Mouse (Mus musculus) limb, embryonic 14.5 days (tissue): ENCODE results near the gene Kif1a. TPM values are rescaled to one million over a fixed set of nuclear protein-coding genes. Genes with fewer than 3 reads are reported as not detected.

Source experiments
- ATAC-seq: fragments of 200-750 bp; cut with Nextera tagmentation; 2 replicates; pipeline ENCODE4 v1.8.0; 2017; ENCODE audit warnings: low read depth, moderate number of reproducible peaks, moderate TSS enrichment; ENCODE audit not compliant: low FRiP score
- DNase-seq: peaks from one replicate; pipeline ENCODE4 v3.0.0-alpha.2; 2015; ENCODE audit warnings: low spot score
- H3K27ac ChIP-seq: fragments of 300-500 bp; sonication (generic); replicated peaks from 2 replicates; pipeline ENCODE4 v1.5.1; 2014; ENCODE audit warnings: low read depth, mild to moderate bottlenecking, low read length, moderate library complexity, mixed read lengths
- H3K27me3 ChIP-seq: fragments of 300-500 bp; sonication (generic); 2 replicates; pipeline ENCODE4 v1.6.1; 2014; ENCODE audit warnings: low read length, mixed read lengths; ENCODE audit not compliant: control insufficient read depth, insufficient read depth
- H3K36me3 ChIP-seq: fragments of 300-500 bp; sonication (generic); 2 replicates; pipeline ENCODE4 v1.6.1; 2014; ENCODE audit warnings: mild to moderate bottlenecking, low read length, moderate library complexity, mixed read lengths; ENCODE audit not compliant: control insufficient read depth, insufficient read depth
- H3K4me1 ChIP-seq: fragments of 300-500 bp; sonication (generic); 2 replicates; pipeline ENCODE4 v1.6.1; 2014; ENCODE audit warnings: antibody characterized with exemption, low read length, mixed read lengths; ENCODE audit not compliant: control insufficient read depth, insufficient read depth
- H3K4me2 ChIP-seq: fragments of 300-500 bp; sonication (generic); replicated peaks from 2 replicates; pipeline ENCODE4 v1.6.1; 2014; ENCODE audit warnings: low read depth, mild to moderate bottlenecking, low read length, moderate library complexity; ENCODE audit not compliant: severe bottlenecking
- H3K4me3 ChIP-seq: fragments of 300-500 bp; sonication (generic); replicated peaks from 2 replicates; pipeline ENCODE4 v1.5.1; 2014; ENCODE audit warnings: low read length
- H3K9ac ChIP-seq: fragments of 300-500 bp; sonication (generic); 2 replicates; pipeline ENCODE4 v1.6.1; 2014; ENCODE audit warnings: mild to moderate bottlenecking, low read depth, low read length, moderate library complexity; ENCODE audit not compliant: severe bottlenecking
- H3K9me3 ChIP-seq: fragments of 300-500 bp; sonication (generic); 2 replicates; pipeline ENCODE4 v1.6.1; 2016; ENCODE audit warnings: low read length; ENCODE audit not compliant: control insufficient read depth
- POLR2A ChIP-seq: fragments of 200-500 bp; IDR thresholded peaks from 2 replicates; pipeline ENCODE4 v1.8.0; 2012; ENCODE audit warnings: inconsistent platforms, mild to moderate bottlenecking, moderate library complexity, borderline replicate concordance; ENCODE audit not compliant: insufficient read depth, insufficient read length; ENCODE audit errors: extremely low read depth
- WGBS: fragments of 180-500 bp; shearing (Covaris S2); extraction: QIAGEN DNeasy Blood & Tissue Kit; methylation state at CpG from one replicate; pipeline ENCODE4 v1.1.7; 2014; 5-methylcytosine and 5-hydroxymethylcytosine counted together
- polyA plus RNA-seq, 2 experiments: library from polyadenylated mRNA; depleted of rRNA in 1 of 2; stranded (reverse) in 1 of 2; unstranded in 1 of 2; fragments of >200 nt; fragmentation: Nextera tagmentation in 1 of 2; extraction: Ambion mirVana in 1 of 2; gene quantifications; 2 replicates each; pipeline versions ENCODE4 v1.2.1 to v1.2.3; 2012 to 2014

The Kif1a gene
- polyA plus RNA-seq, 2 experiments = 8.1 to 17.5 TPM

DNA sequence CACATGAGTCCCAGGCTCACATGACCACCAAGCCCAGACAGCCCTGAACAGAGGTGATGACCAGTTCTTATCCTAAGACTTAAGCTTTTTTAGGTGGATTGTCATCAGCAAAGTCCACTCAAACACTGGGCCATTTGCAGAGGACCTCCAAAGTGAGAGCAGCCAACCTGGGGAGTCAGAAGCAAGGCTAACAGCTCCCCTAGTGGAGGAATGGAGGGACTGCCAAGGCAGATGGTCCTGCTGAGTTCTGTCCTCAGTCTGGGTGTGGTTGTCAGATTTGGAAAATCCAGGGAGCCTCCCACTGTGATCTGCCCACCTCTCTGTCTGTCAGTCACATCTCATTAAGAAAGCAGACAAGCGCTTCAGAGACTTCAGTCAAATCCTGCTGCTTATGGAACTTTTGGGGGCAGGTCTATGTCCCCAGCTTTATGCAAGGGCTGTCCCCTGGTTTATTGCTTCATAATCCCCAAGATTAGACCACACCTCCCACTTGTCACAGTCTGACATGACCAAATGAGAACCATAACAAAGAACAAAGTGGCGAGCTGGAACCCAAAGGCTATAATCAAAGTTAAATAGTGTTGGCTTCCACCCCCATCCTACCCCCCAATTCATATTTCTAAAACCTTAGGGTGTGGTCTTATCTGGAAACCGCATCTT is 20.7 kb downstream of the Kif1a start:
- Histone ChIP-seq H3K36me3 (peaks cover 3% of the 10 kb centered on the region; the same call in 1 of the 2 replicates), H3K27me3 (no peaks in the 10 kb centered on the region), H3K9ac (no peak overlapping the region), H3K27ac (no peak overlapping the region), H3K4me3 (no peak overlapping the region), H3K4me2 (no peak overlapping the region), H3K9me3 (no peaks in the 10 kb centered on the region), H3K4me1 (peaks cover 8% of the 10 kb centered on the region)
- DNase-seq (peak; percentile 48), ATAC-seq (no peak)
- 68% methylated on average over 3 of the region's 3 CpGs for WGBS
- no peak for TF ChIP-seq POLR2A

GRCm38 (mm10) chr1:93079602-93080001 is 22.1 kb downstream of the Kif1a start:
- no peaks in the 10 kb centered on the region; the same call in 1 of the 2 replicates for H3K4me1 ChIP-seq
- peaks cover 3% of the 10 kb centered on the region; the same call in 1 of the 2 replicates for H3K36me3 ChIP-seq
- no peak overlapping the region for H3K4me2 ChIP-seq
- ATAC-seq = no peak
- no peaks in the 10 kb centered on the region for H3K9me3 ChIP-seq
- 38% methylated on average over 3 of the region's 3 CpGs for WGBS
- H3K27ac ChIP-seq = no peak overlapping the region
- TF ChIP-seq POLR2A = no peak
- H3K9ac ChIP-seq = no peak overlapping the region
- no peak for DNase-seq
- no peak overlapping the region for H3K4me3 ChIP-seq
- no peaks in the 10 kb centered on the region for H3K27me3 ChIP-seq

DNA sequence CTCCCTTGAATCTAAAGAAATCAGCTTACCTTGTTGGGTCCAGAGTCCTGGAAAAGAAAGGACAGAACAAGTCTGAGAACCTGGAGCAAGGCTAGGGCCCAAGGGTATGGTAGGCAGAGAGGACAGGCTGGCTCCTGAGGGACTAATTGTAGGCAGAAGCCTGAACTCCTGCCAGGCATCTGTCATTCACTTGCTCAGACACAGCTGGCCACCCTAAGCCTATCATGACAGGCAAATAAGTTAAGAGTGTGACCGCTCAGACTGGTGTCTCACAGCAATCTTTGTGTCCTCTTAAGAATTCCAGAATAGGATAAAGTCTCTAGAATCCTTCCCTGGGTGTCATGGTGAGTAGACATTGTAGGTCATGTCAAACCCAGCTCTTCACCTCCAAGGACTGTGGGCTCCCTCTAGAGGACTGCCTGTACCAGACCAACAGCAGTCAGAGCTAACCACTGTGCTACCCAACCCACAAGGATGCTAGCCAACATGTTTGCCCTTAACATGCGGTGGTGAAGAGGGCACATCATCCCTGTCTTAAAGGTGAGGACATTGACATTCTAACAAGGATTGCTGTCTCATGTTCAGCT is 29.4 kb downstream of the Kif1a start:
- Histone ChIP-seq H3K4me3 (no peak overlapping the region), H3K9ac (no peak overlapping the region), H3K27me3 (no peaks in the 10 kb centered on the region), H3K27ac (no peak overlapping the region), H3K9me3 (no peaks in the 10 kb centered on the region), H3K36me3 (no peaks in the 10 kb centered on the region), H3K4me2 (no peak overlapping the region), H3K4me1 (0 out of 2 replicates have a peak, but pooled peaks cover 3% of the 10 kb centered on the region)
- ATAC-seq = no peak
- no peak for TF ChIP-seq POLR2A
- DNase-seq = no peak
- 82% methylated on average over 2 of the region's 2 CpGs for WGBS

DNA sequence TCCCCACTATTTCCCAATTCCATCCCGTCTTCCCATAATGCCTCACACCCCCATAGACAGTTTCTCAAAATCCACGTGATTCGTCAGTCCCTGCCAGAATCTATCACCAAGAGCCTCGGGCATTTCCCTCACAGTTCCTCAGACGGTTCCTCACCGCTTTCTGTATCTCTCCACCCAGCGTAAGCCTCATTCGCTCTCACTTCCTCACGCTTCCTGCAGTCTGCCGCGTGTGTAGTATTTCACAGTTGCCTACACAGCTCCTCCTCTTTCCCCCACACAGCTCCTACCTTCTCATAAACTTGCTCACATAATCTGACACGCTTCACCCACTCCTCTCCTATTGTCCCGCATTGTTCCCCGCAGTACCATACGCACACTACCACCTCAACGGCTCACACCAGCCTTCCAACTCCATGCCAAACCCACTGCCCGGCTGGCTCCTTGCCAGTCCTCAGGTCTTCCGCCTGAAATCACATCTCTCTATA is 30.2 kb downstream of the Kif1a start:
- no peak overlapping the region for H3K4me2 ChIP-seq
- H3K27ac ChIP-seq = no peak overlapping the region
- H3K36me3 ChIP-seq = no peaks in the 10 kb centered on the region
- H3K9ac ChIP-seq = no peak overlapping the region
- TF ChIP-seq POLR2A = no peak
- H3K9me3 ChIP-seq = no peaks in the 10 kb centered on the region
- no peaks in the 10 kb centered on the region for H3K27me3 ChIP-seq
- 63% methylated on average over 18 of the region's 18 CpGs for WGBS
- ATAC-seq (peak; percentile 23; the same call in 1 of the 2 replicates), DNase-seq (no peak)
- no peak overlapping the region for H3K4me3 ChIP-seq
- 0 out of 2 replicates have a peak, but pooled peaks cover 3% of the 10 kb centered on the region for H3K4me1 ChIP-seq

DNA sequence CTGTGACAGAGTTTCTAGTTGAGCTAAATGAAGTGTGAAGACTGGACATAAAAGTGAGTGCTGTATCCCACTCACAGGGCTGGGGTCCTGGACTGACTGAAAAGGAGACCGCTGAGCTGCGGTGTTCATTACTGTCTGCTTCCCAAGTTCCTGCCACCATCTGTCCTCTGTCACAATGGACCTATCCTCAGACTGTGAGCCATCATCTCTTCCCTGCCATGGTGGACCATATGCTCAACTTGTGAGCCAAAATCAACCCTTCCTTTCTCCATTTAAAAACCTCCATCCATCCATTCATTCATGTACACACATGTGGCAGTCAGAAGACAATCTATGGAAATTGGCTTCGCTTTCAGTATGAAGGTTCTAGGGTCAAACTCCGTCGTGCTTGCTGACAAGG is 30.9 kb downstream of the Kif1a start:
- no peak for DNase-seq
- no peak for ATAC-seq
- Histone ChIP-seq H3K9me3 (no peaks in the 10 kb centered on the region), H3K9ac (no peak overlapping the region), H3K4me2 (no peak overlapping the region), H3K27ac (no peak overlapping the region), H3K27me3 (no peaks in the 10 kb centered on the region), H3K4me1 (0 out of 2 replicates have a peak, but pooled peaks cover 3% of the 10 kb centered on the region), H3K36me3 (no peaks in the 10 kb centered on the region), H3K4me3 (no peak overlapping the region)
- TF ChIP-seq POLR2A = no peak
- WGBS = 84% methylated on average over 5 of the region's 5 CpGs
